Mouse (Mus musculus) CH12.LX (cell line): ENCODE results near the gene Nop2. TPM values are rescaled to one million over a fixed set of nuclear protein-coding genes. Genes with fewer than 3 reads are reported as not detected.
A peak's percentile ranks its signal among the peaks of the same experiment; 100 is the strongest.

Experiments used
- DNase-seq: peaks from one replicate; pipeline ENCODE4 v3.0.0-alpha.2; 2013; ENCODE audit errors: extremely low read depth
- H3K27ac ChIP-seq: 2 replicates; pipeline ENCODE4 v1.5.1; 2012; ENCODE audit warnings: low read depth, mild to moderate bottlenecking, control low read depth, moderate library complexity; ENCODE audit not compliant: insufficient read depth
- H3K27me3 ChIP-seq: replicated peaks from 2 replicates; pipeline ENCODE3; 2012; ENCODE audit warnings: inconsistent platforms
- H3K36me3 ChIP-seq, 2 experiments: replicated peaks in 1 of 2; 2 replicates each; pipeline versions ENCODE3 to v1.6.1; 2012; ENCODE audit warnings: inconsistent platforms in 1 of 2, low read length in 1 of 2, mild to moderate bottlenecking in 1 of 2, mixed read lengths in 1 of 2, moderate library complexity in 1 of 2; ENCODE audit not compliant: control insufficient read depth in 1 of 2, insufficient read depth in 1 of 2
- H3K4me1 ChIP-seq, 2 experiments: 2 replicates each; pipeline ENCODE4 v1.6.1; 2012; ENCODE audit warnings: inconsistent platforms in 1 of 2, moderate library complexity in 1 of 2; ENCODE audit not compliant: insufficient read depth in 2 of 2, control insufficient read depth in 1 of 2
- H3K4me2 ChIP-seq: 2 replicates; pipeline ENCODE4 v1.6.1; 2012; ENCODE audit warnings: low read depth, mild to moderate bottlenecking, control low read depth; ENCODE audit not compliant: poor library complexity, insufficient read depth, severe bottlenecking
- H3K4me3 ChIP-seq, 3 experiments: fragments of 150-350 bp in 1 of 3; sonication (generic) in 1 of 3; replicated peaks in 1 of 3; 2 replicates each; pipeline versions ENCODE3 to v1.5.1; 2011 to 2012; ENCODE audit warnings: low read depth in 2 of 3, low read length in 2 of 3, mild to moderate bottlenecking in 2 of 3, moderate library complexity in 2 of 3, control low read depth in 1 of 3, improper control_type of control experiment in 1 of 3, inconsistent platforms in 1 of 3, mixed read lengths in 1 of 3; ENCODE audit not compliant: poor library complexity in 1 of 3
- H3K79me2 ChIP-seq: replicated peaks from 2 replicates; pipeline ENCODE4 v1.6.1; 2012; ENCODE audit warnings: mild to moderate bottlenecking, moderate library complexity; ENCODE audit not compliant: control insufficient read depth, poor library complexity, insufficient read depth, severe bottlenecking; ENCODE audit errors: extremely low read depth
- H3K9ac ChIP-seq: 2 replicates; pipeline ENCODE4 v1.6.1; 2012; ENCODE audit warnings: low read depth, mild to moderate bottlenecking, control low read depth, moderate library complexity; ENCODE audit not compliant: insufficient read depth
- H3K9me3 ChIP-seq: replicated peaks from 2 replicates; pipeline ENCODE3; 2012; ENCODE audit warnings: low read length, inconsistent platforms, mixed read lengths
- CHD1 ChIP-seq: IDR thresholded peaks from 2 replicates; pipeline ENCODE4 v1.6.1; 2012; ENCODE audit warnings: low read depth, low read length, improper control_type of control experiment, inconsistent platforms
- CHD2 ChIP-seq: IDR thresholded peaks from 2 replicates; pipeline ENCODE4 v1.6.1; 2011; ENCODE audit warnings: low read length, improper control_type of control experiment
- ETS1 ChIP-seq: conservative IDR thresholded peaks from 2 replicates; pipeline ENCODE4 v1.6.1; 2012; ENCODE audit warnings: low read depth, mild to moderate bottlenecking, inconsistent platforms, low read length, improper control_type of control experiment, moderate library complexity
- GABPA ChIP-seq: IDR thresholded peaks from 2 replicates; pipeline ENCODE4 v1.6.1; 2012; ENCODE audit warnings: low read depth, low read length, improper control_type of control experiment, inconsistent platforms; ENCODE audit not compliant: insufficient replicate concordance
- HCFC1 ChIP-seq: IDR thresholded peaks from 2 replicates; pipeline ENCODE4 v1.6.1; 2012; ENCODE audit warnings: low read depth, mild to moderate bottlenecking, inconsistent platforms, low read length, improper control_type of control experiment
- IRF4 ChIP-seq: IDR thresholded peaks from 2 replicates; pipeline ENCODE4 v1.6.1; 2014; ENCODE audit warnings: low read depth, mild to moderate bottlenecking, inconsistent platforms, low read length, improper control_type of control experiment
- MAX ChIP-seq: IDR thresholded peaks from 2 replicates; pipeline ENCODE4 v1.6.1; 2011; ENCODE audit warnings: low read length, improper control_type of control experiment
- MAZ ChIP-seq: IDR thresholded peaks from 2 replicates; pipeline ENCODE4 v1.6.1; 2012; ENCODE audit warnings: low read depth, mild to moderate bottlenecking, inconsistent platforms, low read length, improper control_type of control experiment, moderate library complexity
- NELFE ChIP-seq: IDR thresholded peaks from 2 replicates; pipeline ENCODE4 v1.6.1; 2011; ENCODE audit warnings: low read depth, low read length, improper control_type of control experiment
- NRF1 ChIP-seq: IDR thresholded peaks from 2 replicates; pipeline ENCODE4 v1.6.1; 2014; ENCODE audit warnings: low read depth, mild to moderate bottlenecking, inconsistent platforms, low read length, improper control_type of control experiment, moderate library complexity
- PAX5 ChIP-seq: IDR thresholded peaks from 2 replicates; pipeline ENCODE4 v1.6.1; 2012; ENCODE audit warnings: low read length, inconsistent platforms, mixed read lengths
- POLR2AphosphoS2 ChIP-seq: IDR thresholded peaks from 2 replicates; pipeline ENCODE4 v1.6.1; 2011; ENCODE audit warnings: low read depth, low read length, improper control_type of control experiment
- RAD21 ChIP-seq: IDR thresholded peaks from 2 replicates; pipeline ENCODE4 v1.6.1; 2011; ENCODE audit warnings: low read depth, mild to moderate bottlenecking, low read length, improper control_type of control experiment, moderate library complexity
- TBP ChIP-seq: conservative IDR thresholded peaks from 2 replicates; pipeline ENCODE4 v1.6.1; 2011; ENCODE audit warnings: low read depth, low read length, improper control_type of control experiment
- TCF12 ChIP-seq: IDR thresholded peaks from 2 replicates; pipeline ENCODE4 v1.6.1; 2014; ENCODE audit warnings: low read depth, mild to moderate bottlenecking, inconsistent platforms, low read length, improper control_type of control experiment
- UBTF ChIP-seq: IDR thresholded peaks from 2 replicates; pipeline ENCODE4 v1.6.1; 2012; ENCODE audit warnings: low read depth, mild to moderate bottlenecking, inconsistent platforms, low read length, improper control_type of control experiment, moderate library complexity
- USF2 ChIP-seq: conservative IDR thresholded peaks from 2 replicates; pipeline ENCODE4 v1.6.1; 2011; ENCODE audit warnings: low read depth, low read length, improper control_type of control experiment
- ZC3H11A ChIP-seq: IDR thresholded peaks from 2 replicates; pipeline ENCODE4 v1.6.1; 2012; ENCODE audit warnings: low read depth, mild to moderate bottlenecking, inconsistent platforms, low read length, improper control_type of control experiment
- ZKSCAN1 ChIP-seq: IDR thresholded peaks from 2 replicates; pipeline ENCODE4 v1.6.1; 2012; ENCODE audit warnings: low read depth, inconsistent platforms, low read length, improper control_type of control experiment, borderline replicate concordance
- ZMIZ1 ChIP-seq: IDR thresholded peaks from 2 replicates; pipeline ENCODE4 v1.6.1; 2012; ENCODE audit warnings: low read depth, mild to moderate bottlenecking, inconsistent platforms, low read length, improper control_type of control experiment
- ZNF384 ChIP-seq: IDR thresholded peaks from 2 replicates; pipeline ENCODE4 v1.6.1; 2012; ENCODE audit warnings: low read depth, low read length, improper control_type of control experiment, inconsistent platforms
- dilution Hi-C: fragments of 300-500 bp; cut with MboI; formaldehyde crosslinking; loops from 2 replicates; pipeline ENCODE4 v1.14.3; 2020; ENCODE audit warnings: low sequenced_read_pairs; ENCODE audit not compliant: extremely low pct_unique_long_range_greater_than_20kb, extremely low pct_ligation_motif_present
- in situ Hi-C: fragments of 300-500 bp; cut with MboI; formaldehyde crosslinking; loops from 3 replicates; pipeline ENCODE4 v1.14.3; 2019; ENCODE audit warnings: low sequenced_read_pairs, low pct_ligation_motif_present, low pct_unique_long_range_greater_than_20kb, mixed read lengths
- polyA plus RNA-seq: library from polyadenylated mRNA; unstranded; fragments of >175 nt; gene quantifications from 2 replicates; pipeline ENCODE4 v1.2.1, GENCODE M21; 2012; ENCODE audit warnings: low read depth; ENCODE audit not compliant: insufficient read length
- total RNA-seq, 2 experiments: library from RNA; depleted of rRNA; stranded (reverse); fragments of 300-350 nt in 1 of 2; fragments of >200 nt in 1 of 2; gene quantifications; 2 replicates each; pipeline ENCODE4 v1.2.3; 2012 to 2014

Gene Nop2
- total and polyA plus RNA-seq, 3 experiments = 128 to 175 (median 154) TPM

GRCm38 (mm10) chr6:125095391-125096278 is 36.1 kb upstream of the Nop2 start, which contains the start of gene Chd4 (continued):
- no peak for TF ChIP-seq PAX5
- peak; percentile 14; the same call in 1 of the 2 replicates for TF ChIP-seq CHD2
- peak; percentile 97 for TF ChIP-seq NELFE
- no peak for TF ChIP-seq UBTF
- TF ChIP-seq ZMIZ1 = peak; percentile 96
- TF ChIP-seq RAD21 = no peak
- TF ChIP-seq GABPA = no peak
- TF ChIP-seq TCF12 = peak; percentile 79
- no peak for TF ChIP-seq ZC3H11A
- peak; percentile 51 for TF ChIP-seq HCFC1
- TF ChIP-seq USF2 = no peak
- no peak for TF ChIP-seq ZNF384
- peak; percentile 18; the same call in 1 of the 2 replicates for TF ChIP-seq IRF4

- peaks cover 16 to 35% of the 10 kb centered on the region in 2 experiments for H3K4me1 ChIP-seq
- in situ Hi-C loops (loop anchor here (10.0 kb wide), 1 partner anchor 51 kb away; the partner anchor contains the start of gene Acrbp), dilution Hi-C loops (no loop called here)
- peak overlapping the region; percentile 69 for H3K27ac ChIP-seq
- no peak for DNase-seq
- peak overlapping the region; percentile 93 to 98 (median 94) for H3K4me3 ChIP-seq
- H3K9me3 ChIP-seq = no peaks in the 10 kb centered on the region
- H3K79me2 ChIP-seq = peaks cover 42% of the 10 kb centered on the region
- no peak for TF ChIP-seq ZNF384
- TF ChIP-seq NRF1 = no peak
- TF ChIP-seq TCF12 = no peak
- no peak for TF ChIP-seq IRF4
- no peak; the same call in 1 of the 2 replicates for TF ChIP-seq HCFC1
- no peak for TF ChIP-seq ZMIZ1
- TF ChIP-seq CHD2 = no peak
- no peak for TF ChIP-seq ZKSCAN1
- TF ChIP-seq CHD1 = no peak
- no peak for TF ChIP-seq MAX
- no peak for TF ChIP-seq TBP
- TF ChIP-seq ETS1 = no peak
- no peak for TF ChIP-seq USF2
- TF ChIP-seq MAZ = no peak
- no peak for TF ChIP-seq POLR2AphosphoS2
- TF ChIP-seq GABPA = no peak
- peak overlapping the region; percentile 86; the same call in 1 of the 2 replicates for H3K4me2 ChIP-seq
- peaks cover 34 to 37% of the 10 kb centered on the region in 2 experiments for H3K36me3 ChIP-seq
- peak overlapping the region; percentile 88 for H3K9ac ChIP-seq
- H3K27me3 ChIP-seq = no peaks in the 10 kb centered on the region
Measured at GRCm38 (mm10) chr6:125096279-125096596, 35.5 kb upstream of the Nop2 start.
